Mouse (Mus musculus) ES-E14 (cell line): ENCODE measurements around the gene Map3k7. TPM values are rescaled to one million over a fixed set of nuclear protein-coding genes. Genes with fewer than 3 reads are reported as not detected.

Experiments used
- DNase-seq: peaks from one replicate; pipeline ENCODE4 v3.0.0-alpha.2; 2013; ENCODE audit warnings: low read depth, low spot score
- H3K27ac ChIP-seq: 2 replicates; pipeline ENCODE4 v1.5.1; 2012; ENCODE audit warnings: low read depth, mild to moderate bottlenecking, low read length, moderate library complexity, mixed read lengths; ENCODE audit not compliant: poor library complexity, insufficient read depth, severe bottlenecking
- H3K36me3 ChIP-seq: 2 replicates; pipeline ENCODE4 v1.6.1; 2012; ENCODE audit warnings: mild to moderate bottlenecking, low read length, moderate library complexity, mixed read lengths; ENCODE audit not compliant: control insufficient read depth, poor library complexity, insufficient read depth, severe bottlenecking
- H3K4me1 ChIP-seq, 2 experiments: fragments of 150-350 bp in 1 of 2; sonication (generic) in 1 of 2; 2 replicates each; pipeline ENCODE4 v1.6.1; 2012; ENCODE audit warnings: low read length in 2 of 2, mild to moderate bottlenecking in 1 of 2, mixed read lengths in 1 of 2; ENCODE audit not compliant: control insufficient read depth in 2 of 2, insufficient read depth in 2 of 2, poor library complexity in 1 of 2
- H3K4me3 ChIP-seq, 2 experiments: fragments of 150-350 bp in 1 of 2; sonication (generic) in 1 of 2; 2 replicates each; pipeline ENCODE4 v1.5.1; 2012; ENCODE audit warnings: low read length in 2 of 2, low read depth in 1 of 2, mild to moderate bottlenecking in 1 of 2, mixed read lengths in 1 of 2; ENCODE audit not compliant: insufficient read depth in 1 of 2, poor library complexity in 1 of 2, severe bottlenecking in 1 of 2
- H3K9ac ChIP-seq: 2 replicates; pipeline ENCODE4 v1.6.1; 2012; ENCODE audit warnings: low read depth, mild to moderate bottlenecking, low read length, mixed read lengths; ENCODE audit not compliant: poor library complexity, insufficient read depth, severe bottlenecking
- H3K9me3 ChIP-seq: fragments of 150-350 bp; sonication (generic); 2 replicates; pipeline ENCODE4 v1.6.1; 2012; ENCODE audit warnings: low read depth, mild to moderate bottlenecking, low read length; ENCODE audit not compliant: control insufficient read depth, insufficient read depth
- CHD2 ChIP-seq: IDR thresholded peaks from 2 replicates; pipeline ENCODE4 v1.6.1; 2014; ENCODE audit warnings: mild to moderate bottlenecking, low read depth, low read length, inconsistent platforms
- HCFC1 ChIP-seq: IDR thresholded peaks from 2 replicates; pipeline ENCODE4 v1.6.1; 2012; ENCODE audit warnings: low read length, inconsistent platforms, borderline replicate concordance; ENCODE audit not compliant: insufficient read depth
- MAFK ChIP-seq: IDR thresholded peaks from 2 replicates; pipeline ENCODE4 v1.6.1; 2014; ENCODE audit warnings: mild to moderate bottlenecking, low read depth, low read length, inconsistent platforms; ENCODE audit not compliant: insufficient read depth
- ZC3H11A ChIP-seq: IDR thresholded peaks from 2 replicates; pipeline ENCODE4 v1.6.1; 2012; ENCODE audit warnings: low read depth, mild to moderate bottlenecking, inconsistent platforms, low read length, borderline replicate concordance
- ZNF384 ChIP-seq: IDR thresholded peaks from 2 replicates; pipeline ENCODE4 v1.6.1; 2012; ENCODE audit warnings: low read depth, low read length, inconsistent platforms
- in situ Hi-C, 2 experiments: fragments of 600-800 bp; cut with MboI; formaldehyde crosslinking; loops; one replicate each; pipeline ENCODE4 v1.15.1; 2025; ENCODE audit warnings: low sequenced_read_pairs in 2 of 2, inconsistent platforms in 1 of 2; ENCODE audit not compliant: unreplicated experiment in 2 of 2
- total RNA-seq: library from RNA; depleted of rRNA; stranded (reverse); fragments of 300-350 nt; gene quantifications from 2 replicates; pipeline ENCODE4 v1.2.3, GENCODE M21; 2012

Gene Map3k7
- total RNA-seq, 1 experiment = 43.9 TPM

GRCm38 (mm10) chr4:31923437-31923836 lies 40.5 kb upstream of the Map3k7 start:
- H3K27ac ChIP-seq = no peak overlapping the region
- no peak overlapping the region for H3K4me3 ChIP-seq

DNA sequence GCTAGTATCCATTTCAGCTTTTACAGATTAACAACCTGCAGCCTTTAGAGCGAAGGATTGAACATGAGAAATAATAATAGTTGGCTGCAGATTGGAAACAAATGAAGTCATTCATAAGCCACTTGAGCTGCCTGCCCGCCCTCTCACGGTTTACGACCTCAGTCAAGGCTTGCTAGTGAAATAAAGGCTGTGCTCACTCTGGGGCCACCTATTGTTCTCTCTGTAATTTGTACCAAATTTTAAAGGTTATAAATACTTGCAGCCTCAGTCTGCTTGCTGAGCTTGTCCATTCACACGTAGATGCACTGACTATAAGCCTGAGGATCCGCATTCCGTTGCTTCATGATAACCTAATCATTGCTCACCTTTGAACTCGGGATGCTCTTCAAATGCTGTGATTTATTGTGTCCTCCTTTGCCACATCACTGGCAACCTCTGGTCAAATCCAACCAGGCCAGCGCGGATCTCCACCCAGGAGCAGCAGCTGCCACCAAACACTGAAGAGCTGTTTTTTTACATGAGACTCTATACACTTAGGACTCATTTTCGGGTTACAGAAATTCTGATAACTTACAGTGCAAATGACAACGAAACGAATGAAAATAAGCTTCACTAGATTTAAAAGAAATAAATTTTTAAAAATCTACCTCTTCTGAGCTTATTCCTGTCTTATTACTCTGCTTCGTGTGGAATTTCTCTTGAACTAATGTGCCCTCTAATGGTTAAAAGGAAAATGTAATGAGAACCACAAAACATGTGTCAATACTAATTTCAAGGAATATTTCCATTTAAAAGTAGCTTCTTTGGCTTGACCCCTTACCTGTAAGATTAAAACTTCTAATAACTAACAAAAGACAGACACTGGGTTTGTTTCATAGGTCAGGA lies 39.4 kb upstream of the Map3k7 start:
- Histone ChIP-seq H3K9me3 (no peaks in the 10 kb centered on the region), H3K27ac (no peak overlapping the region), H3K36me3 (no peaks in the 10 kb centered on the region), H3K4me1 (no peaks in the 10 kb centered on the region), H3K9ac (no peak overlapping the region), H3K4me3 (no peak overlapping the region)
- DNase-seq = no peak
- in situ Hi-C loops = no loop called here
- no peak for TF ChIP-seq ZNF384
- no peak for TF ChIP-seq HCFC1
- TF ChIP-seq MAFK = no peak
- TF ChIP-seq CHD2 = no peak
- no peak for TF ChIP-seq ZC3H11A

More at GRCm38 (mm10) chr4:31923437-31923836, 40.5 kb upstream of the Map3k7 start:
- Histone ChIP-seq H3K9me3 (no peaks in the 10 kb centered on the region), H3K9ac (no peak overlapping the region), H3K4me1 (no peaks in the 10 kb centered on the region), H3K36me3 (no peaks in the 10 kb centered on the region)
- in situ Hi-C loops = no loop called here
- TF ChIP-seq MAFK (no peak), ZC3H11A (no peak), ZNF384 (no peak), CHD2 (no peak), HCFC1 (no peak)
- DNase-seq = no peak

DNA sequence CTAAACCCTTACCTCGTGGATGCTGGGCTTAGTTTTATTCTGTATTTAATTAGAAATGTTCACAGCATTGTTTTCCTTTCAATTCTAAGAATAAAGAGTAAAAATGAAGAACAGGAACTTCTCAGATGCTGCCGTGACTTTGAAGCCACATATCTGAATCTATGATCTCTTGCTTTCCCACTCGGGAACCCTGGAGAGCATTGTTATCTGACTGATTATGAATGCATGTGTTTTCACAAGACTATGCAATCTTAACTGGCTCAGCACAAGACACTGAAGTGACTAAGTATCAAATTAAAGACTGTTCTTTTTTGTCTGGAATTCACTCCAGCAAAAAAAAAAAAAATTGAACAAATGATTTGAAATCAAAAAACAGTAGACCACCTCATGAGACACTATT lies 30.7 kb upstream of the Map3k7 start:
- Histone ChIP-seq H3K9ac (no peak overlapping the region), H3K4me3 (no peak overlapping the region), H3K36me3 (no peaks in the 10 kb centered on the region), H3K9me3 (no peaks in the 10 kb centered on the region), H3K27ac (no peak overlapping the region), H3K4me1 (no peaks in the 10 kb centered on the region)
- no peak for DNase-seq
- TF ChIP-seq ZNF384 = no peak
- TF ChIP-seq HCFC1 = no peak
- no peak for TF ChIP-seq MAFK
- TF ChIP-seq CHD2 = no peak
- TF ChIP-seq ZC3H11A = no peak
- in situ Hi-C loops = no loop called here

DNA sequence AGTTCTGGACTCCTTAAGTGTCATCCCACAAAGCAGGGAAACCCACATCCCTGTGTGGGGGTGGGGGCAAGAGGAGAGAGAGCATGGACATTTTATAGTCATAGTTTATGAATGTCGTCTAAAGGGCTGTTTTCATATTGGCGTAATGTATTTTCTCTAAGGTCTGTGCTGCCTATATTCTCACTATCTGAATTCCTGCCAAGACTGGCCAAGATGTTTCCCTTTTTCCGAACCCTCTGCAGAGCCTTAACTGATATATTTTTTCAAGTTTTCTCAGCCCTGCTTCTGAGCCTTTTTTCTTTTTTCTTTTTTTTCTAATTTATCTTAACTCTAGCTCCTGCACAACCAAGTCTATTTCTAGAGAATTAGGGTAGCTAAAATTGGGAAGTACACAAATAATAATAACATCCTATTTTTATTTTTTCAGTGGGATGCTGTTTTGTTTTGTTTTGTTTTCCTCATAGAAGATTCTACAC lies 28.0 kb upstream of the Map3k7 start:
- H3K9me3 ChIP-seq = no peaks in the 10 kb centered on the region
- H3K4me3 ChIP-seq = no peak overlapping the region
- no peaks in the 10 kb centered on the region for H3K4me1 ChIP-seq
- no peak overlapping the region for H3K9ac ChIP-seq
- no peak for DNase-seq
- no peaks in the 10 kb centered on the region for H3K36me3 ChIP-seq
- in situ Hi-C loops = no loop called here
- no peak overlapping the region for H3K27ac ChIP-seq
- TF ChIP-seq CHD2 (no peak), HCFC1 (no peak), ZNF384 (no peak), MAFK (no peak), ZC3H11A (no peak)

DNA sequence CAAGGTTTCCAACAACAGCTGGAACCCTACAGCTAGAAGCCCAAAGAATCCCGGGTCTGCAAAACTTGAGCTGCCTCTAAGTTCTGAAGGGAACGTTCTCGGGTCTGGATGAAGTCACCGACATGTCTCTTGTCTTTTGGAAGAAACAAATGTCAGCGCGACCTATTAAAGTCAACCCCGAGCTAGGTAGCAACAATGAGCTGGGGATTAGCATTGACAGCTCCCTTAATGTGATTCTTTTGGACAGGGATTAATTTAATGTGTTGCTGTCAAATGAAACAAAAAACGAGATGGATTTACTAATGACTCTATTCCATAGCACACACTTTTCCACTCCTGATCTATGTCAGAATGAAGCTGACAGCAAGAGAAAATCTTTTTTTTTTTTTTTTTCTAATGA lies 27.5 kb upstream of the Map3k7 start:
- in situ Hi-C loops = no loop called here
- H3K36me3 ChIP-seq = no peaks in the 10 kb centered on the region
- H3K9me3 ChIP-seq = no peaks in the 10 kb centered on the region
- DNase-seq = no peak
- no peak overlapping the region for H3K4me3 ChIP-seq
- no peak overlapping the region for H3K27ac ChIP-seq
- no peaks in the 10 kb centered on the region for H3K4me1 ChIP-seq
- TF ChIP-seq CHD2 (no peak), HCFC1 (no peak), ZNF384 (no peak), ZC3H11A (no peak), MAFK (no peak)
- no peak overlapping the region for H3K9ac ChIP-seq
